Mouse (Mus musculus) spleen, adult 2 months (tissue): ENCODE results near the gene Scarf1.

Experiments used
- CTCF ChIP-seq: fragments of 200-500 bp; IDR thresholded peaks from 2 replicates; pipeline ENCODE4 v1.5.1; 2011; ENCODE audit warnings: mild to moderate bottlenecking, inconsistent platforms; ENCODE audit not compliant: insufficient read depth, insufficient read length, insufficient replicate concordance; ENCODE audit errors: extremely low read depth
- POLR2A ChIP-seq: fragments of 200-500 bp; IDR thresholded peaks from 2 replicates; pipeline ENCODE4 v1.6.1; 2011; ENCODE audit warnings: low read depth, low read length, inconsistent platforms

GRCm38 (mm10) chr11:75540710-75541581 lies 27.6 kb downstream of the Scarf1 start:
- no peak for TF ChIP-seq CTCF
- TF ChIP-seq POLR2A: no peak
